Mouse (Mus musculus): ENCODE measurements at regions not wholly inside any gene's neighbourhood (a gene's known extent, or its start where the extent isn't known, plus 50 kb on each side); places are given as distances from the start of the nearest gene placed in this dataset.

- TF ChIP-seq CTCF (IDR thresholded peaks at IDR 0.05; ENCODE audit: low read depth, low read length) = no peak
- TF ChIP-seq POLR2A (IDR thresholded peaks at IDR 0.05; ENCODE audit: extremely low read depth, insufficient read depth, low read length) = no peak
Measured at GRCm38 (mm10) chr8:15189079-15189612, 143.3 kb upstream of the BB014433 start.

All from liver, adult 2 months (tissue).